Mouse (Mus musculus) neural tube, embryonic 15.5 days (tissue): ENCODE measurements around the gene Pou3f3. TPM values are rescaled to one million over a fixed set of nuclear protein-coding genes. Genes with fewer than 3 reads are reported as not detected.

Experiments used
- ATAC-seq: fragments of 200-750 bp; cut with Nextera tagmentation; 2 replicates; pipeline ENCODE4 v1.8.0; 2017; ENCODE audit warnings: mild to moderate bottlenecking, moderate TSS enrichment, moderate library complexity; ENCODE audit not compliant: low FRiP score
- H3K27ac ChIP-seq: fragments of 300-500 bp; sonication (generic); replicated peaks from 2 replicates; pipeline ENCODE4 v1.5.1; 2015; ENCODE audit warnings: mild to moderate bottlenecking, inconsistent platforms
- H3K27me3 ChIP-seq: fragments of 300-500 bp; sonication (generic); replicated peaks from 2 replicates; pipeline ENCODE4 v1.6.1; 2015; ENCODE audit warnings: inconsistent platforms
- H3K36me3 ChIP-seq: fragments of 300-500 bp; sonication (generic); 2 replicates; pipeline ENCODE4 v1.6.1; 2015; ENCODE audit warnings: inconsistent platforms
- H3K4me1 ChIP-seq: fragments of 300-500 bp; sonication (generic); 2 replicates; pipeline ENCODE4 v1.6.1; 2015; ENCODE audit warnings: inconsistent platforms
- H3K4me2 ChIP-seq: fragments of 300-500 bp; sonication (generic); 2 replicates; pipeline ENCODE4 v1.6.1; 2015; ENCODE audit warnings: inconsistent platforms, mild to moderate bottlenecking, moderate library complexity
- H3K4me3 ChIP-seq: fragments of 300-500 bp; sonication (generic); replicated peaks from 2 replicates; pipeline ENCODE4 v1.5.1; 2015; ENCODE audit warnings: mild to moderate bottlenecking, inconsistent platforms
- H3K9ac ChIP-seq: fragments of 300-500 bp; sonication (generic); replicated peaks from 2 replicates; pipeline ENCODE4 v1.6.1; 2015; ENCODE audit warnings: mild to moderate bottlenecking, inconsistent platforms
- H3K9me3 ChIP-seq: fragments of 300-500 bp; sonication (generic); replicated peaks from 2 replicates; pipeline ENCODE4 v1.6.1; 2016; ENCODE audit warnings: inconsistent platforms
- WGBS: fragments of 180-500 bp; shearing (Covaris S2); methylation state at CpG from one replicate; pipeline ENCODE4 v1.1.7; 2015; ENCODE audit warnings: mixed read lengths; 5-methylcytosine and 5-hydroxymethylcytosine counted together
- polyA plus RNA-seq: library from polyadenylated mRNA; unstranded; fragments of >200 nt; fragmentation: Nextera tagmentation; extraction: Ambion mirVana; gene quantifications from 2 replicates; pipeline ENCODE4 v1.2.1, GENCODE M21; 2015

The Pou3f3 gene
- polyA plus RNA-seq, 1 experiment from 2014 or later = 9.5 TPM

- Histone ChIP-seq H3K27me3 (peaks cover 14% of the 10 kb centered on the region), H3K9ac (no peak overlapping the region), H3K9me3 (no peaks in the 10 kb centered on the region), H3K36me3 (no peaks in the 10 kb centered on the region), H3K4me1 (peaks cover 38% of the 10 kb centered on the region), H3K4me2 (peak overlapping the region; percentile 78), H3K27ac (no peak overlapping the region), H3K4me3 (peak overlapping the region; percentile 14)
- WGBS = 13% methylated on average over 4 of the region's 4 CpGs
- ATAC-seq = no peak
These were observed 16.7 kb downstream of the Pou3f3 start for GRCm38 (mm10) chr1:42712311-42712690.

GRCm38 (mm10) chr1:42713104-42713932 lies 17.8 kb downstream of the Pou3f3 start:
- Histone ChIP-seq H3K4me1 (peaks cover 31% of the 10 kb centered on the region), H3K9ac (peak overlapping the region; percentile 49), H3K4me3 (peak overlapping the region; percentile 48), H3K9me3 (no peaks in the 10 kb centered on the region), H3K27me3 (peaks cover 14% of the 10 kb centered on the region), H3K27ac (peak overlapping the region; percentile 63), H3K36me3 (no peaks in the 10 kb centered on the region), H3K4me2 (peak overlapping the region; percentile 78)
- 1% methylated on average over 46 of the region's 46 CpGs for WGBS
- peak; percentile 43; the same call in 1 of the 2 replicates for ATAC-seq

GRCm38 (mm10) chr1:42714016-42714931 lies 18.7 kb downstream of the Pou3f3 start:
- H3K9ac ChIP-seq = peak overlapping the region; percentile 36
- peak overlapping the region; percentile 48 for H3K4me3 ChIP-seq
- H3K9me3 ChIP-seq = no peaks in the 10 kb centered on the region
- H3K4me1 ChIP-seq = peaks cover 31% of the 10 kb centered on the region
- peak overlapping the region; percentile 78 for H3K4me2 ChIP-seq
- peak overlapping the region; percentile 63 for H3K27ac ChIP-seq
- peak; percentile 60 for ATAC-seq
- peaks cover 14% of the 10 kb centered on the region for H3K27me3 ChIP-seq
- 1% methylated on average over 26 of the region's 31 CpGs for WGBS
- no peaks in the 10 kb centered on the region for H3K36me3 ChIP-seq

- 8% methylated on average over 5 of the region's 5 CpGs for WGBS
- Histone ChIP-seq H3K9me3 (no peaks in the 10 kb centered on the region), H3K4me1 (peaks cover 17% of the 10 kb centered on the region), H3K36me3 (no peaks in the 10 kb centered on the region), H3K4me3 (no peak overlapping the region), H3K9ac (no peak overlapping the region), H3K27ac (0 out of 2 replicates have a peak overlapping the region, but pooled peaks have one; percentile 13), H3K27me3 (peaks cover 10% of the 10 kb centered on the region), H3K4me2 (no peak overlapping the region)
- 0 out of 2 replicates have a peak, but pooled peaks have one; percentile 16 for ATAC-seq
These were observed 23.0 kb downstream of the Pou3f3 start for GRCm38 (mm10) chr1:42718549-42718948.

GRCm38 (mm10) chr1:42721353-42721752 lies 25.8 kb downstream of the Pou3f3 start:
- Histone ChIP-seq H3K4me2 (no peak overlapping the region), H3K36me3 (no peaks in the 10 kb centered on the region), H3K4me1 (peaks cover 9% of the 10 kb centered on the region), H3K9ac (no peak overlapping the region), H3K27me3 (no peaks in the 10 kb centered on the region), H3K4me3 (no peak overlapping the region), H3K9me3 (no peaks in the 10 kb centered on the region), H3K27ac (no peak overlapping the region)
- no peak for ATAC-seq
- WGBS = 78% methylated on average over 5 of the region's 5 CpGs

GRCm38 (mm10) chr1:42723769-42724300 lies 28.3 kb downstream of the Pou3f3 start:
- no peaks in the 10 kb centered on the region for H3K27me3 ChIP-seq
- H3K27ac ChIP-seq = no peak overlapping the region
- H3K9ac ChIP-seq = no peak overlapping the region
- ATAC-seq = no peak
- no peaks in the 10 kb centered on the region for H3K36me3 ChIP-seq
- 97% methylated on average over 1 of the region's 1 CpGs for WGBS
- H3K4me1 ChIP-seq = peaks cover 3% of the 10 kb centered on the region
- no peak overlapping the region for H3K4me3 ChIP-seq
- no peaks in the 10 kb centered on the region for H3K9me3 ChIP-seq
- no peak overlapping the region for H3K4me2 ChIP-seq

- Histone ChIP-seq H3K4me2 (no peak overlapping the region), H3K4me3 (no peak overlapping the region), H3K27ac (no peak overlapping the region), H3K9me3 (no peaks in the 10 kb centered on the region), H3K9ac (no peak overlapping the region), H3K36me3 (no peaks in the 10 kb centered on the region), H3K4me1 (no peaks in the 10 kb centered on the region), H3K27me3 (no peaks in the 10 kb centered on the region)
- ATAC-seq = no peak
- 85% methylated on average over 2 of the region's 2 CpGs for WGBS
These were observed 29.3 kb downstream of the Pou3f3 start for GRCm38 (mm10) chr1:42724881-42725280.

GRCm38 (mm10) chr1:42727161-42727560 lies 31.6 kb downstream of the Pou3f3 start:
- no peak overlapping the region for H3K9ac ChIP-seq
- no peaks in the 10 kb centered on the region for H3K36me3 ChIP-seq
- no peaks in the 10 kb centered on the region for H3K4me1 ChIP-seq
- H3K27ac ChIP-seq = no peak overlapping the region
- no peak overlapping the region for H3K4me2 ChIP-seq
- WGBS = 87% methylated on average over 5 of the region's 5 CpGs
- H3K4me3 ChIP-seq = no peak overlapping the region
- no peaks in the 10 kb centered on the region for H3K27me3 ChIP-seq
- no peak for ATAC-seq
- H3K9me3 ChIP-seq = no peaks in the 10 kb centered on the region

GRCm38 (mm10) chr1:42727676-42728075 lies 32.1 kb downstream of the Pou3f3 start:
- no peaks in the 10 kb centered on the region for H3K27me3 ChIP-seq
- H3K4me2 ChIP-seq = no peak overlapping the region
- H3K36me3 ChIP-seq = no peaks in the 10 kb centered on the region
- no peak overlapping the region for H3K9ac ChIP-seq
- no peaks in the 10 kb centered on the region for H3K9me3 ChIP-seq
- H3K4me1 ChIP-seq = no peaks in the 10 kb centered on the region
- H3K4me3 ChIP-seq = no peak overlapping the region
- WGBS = 84% methylated on average over 7 of the region's 7 CpGs
- ATAC-seq = no peak
- H3K27ac ChIP-seq = no peak overlapping the region

GRCm38 (mm10) chr1:42741383-42742241 lies 46.0 kb downstream of the Pou3f3 start:
- ATAC-seq = no peak
- Histone ChIP-seq H3K36me3 (no peaks in the 10 kb centered on the region), H3K9me3 (no peaks in the 10 kb centered on the region), H3K9ac (no peak overlapping the region), H3K4me2 (no peak overlapping the region), H3K4me1 (peaks cover 10% of the 10 kb centered on the region), H3K27ac (no peak overlapping the region), H3K4me3 (no peak overlapping the region), H3K27me3 (no peaks in the 10 kb centered on the region)
- 48% methylated on average over 16 of the region's 16 CpGs for WGBS

- WGBS = 81% methylated on average over 4 of the region's 4 CpGs
These were observed 46.6 kb downstream of the Pou3f3 start for GRCm38 (mm10) chr1:42742242-42742560.

More at GRCm38 (mm10) chr1:42742242-42742560, 46.6 kb downstream of the Pou3f3 start:
- H3K9me3 ChIP-seq = no peaks in the 10 kb centered on the region
- no peak for ATAC-seq
- H3K9ac ChIP-seq = no peak overlapping the region
- H3K36me3 ChIP-seq = no peaks in the 10 kb centered on the region
- H3K4me1 ChIP-seq = peaks cover 10% of the 10 kb centered on the region
- H3K4me2 ChIP-seq = no peak overlapping the region
- H3K4me3 ChIP-seq = no peak overlapping the region
- H3K27ac ChIP-seq = no peak overlapping the region
- H3K27me3 ChIP-seq = no peaks in the 10 kb centered on the region
